Mouse (Mus musculus) ES-Bruce4 (cell line): ENCODE results near the gene Cep295nl. TPM values are rescaled to one million over a fixed set of nuclear protein-coding genes. Genes with fewer than 3 reads are reported as not detected.

Source experiments
- H3K27ac ChIP-seq: 2 replicates; pipeline ENCODE4 v1.5.1; 2012; ENCODE audit warnings: low read length, inconsistent platforms; ENCODE audit not compliant: insufficient read depth
- H3K27me3 ChIP-seq: 2 replicates; pipeline ENCODE4 v1.6.1; 2012; ENCODE audit warnings: mild to moderate bottlenecking, low read length, inconsistent platforms; ENCODE audit not compliant: control insufficient read depth, poor library complexity, insufficient read depth, severe bottlenecking
- H3K36me3 ChIP-seq: 2 replicates; pipeline ENCODE4 v1.6.1; 2012; ENCODE audit warnings: inconsistent platforms, mild to moderate bottlenecking, low read length, moderate library complexity; ENCODE audit not compliant: control insufficient read depth, poor library complexity, insufficient read depth, severe bottlenecking
- H3K4me1 ChIP-seq: one replicate; pipeline ENCODE4 v1.8.1; 2011; ENCODE audit warnings: low read length; ENCODE audit not compliant: control insufficient read depth, insufficient read depth
- H3K4me3 ChIP-seq: 2 replicates; pipeline ENCODE4 v1.5.1; 2011; ENCODE audit warnings: low read depth, mild to moderate bottlenecking, low read length
- H3K9ac ChIP-seq: 2 replicates; pipeline ENCODE4 v1.6.1; 2012; ENCODE audit warnings: low read depth, mild to moderate bottlenecking, inconsistent platforms; ENCODE audit not compliant: poor library complexity, severe bottlenecking
- H3K9me3 ChIP-seq: replicated peaks from 2 replicates; pipeline ENCODE4 v1.6.1; 2012; ENCODE audit warnings: mild to moderate bottlenecking, low read length, inconsistent platforms; ENCODE audit not compliant: control insufficient read depth, poor library complexity, insufficient read depth, severe bottlenecking
- CTCF ChIP-seq: IDR thresholded peaks from one replicate; pipeline ENCODE4 v1.8.1; 2011; ENCODE audit warnings: low read depth, low read length
- EP300 ChIP-seq: IDR thresholded peaks from 2 replicates; pipeline ENCODE4 v1.6.1; 2011; ENCODE audit warnings: low read depth, low read length; ENCODE audit not compliant: insufficient read depth
- POLR2A ChIP-seq: IDR thresholded peaks from one replicate; pipeline ENCODE4 v1.8.1; 2011; ENCODE audit warnings: low read length; ENCODE audit not compliant: insufficient read depth
- polyA plus RNA-seq: library from polyadenylated mRNA; stranded (reverse); fragments of >200 nt; gene quantifications from 2 replicates; pipeline ENCODE4 v1.2.4, GENCODE M21; 2011; ENCODE audit warnings: low read depth; ENCODE audit not compliant: missing spikeins, insufficient read depth, insufficient read length

Cep295nl gene
- polyA plus RNA-seq, 1 experiment: 0.64 TPM

- Histone ChIP-seq H3K27me3 (no peaks in the 10 kb centered on the region), H3K36me3 (no peaks in the 10 kb centered on the region), H3K4me3 (no peak overlapping the region), H3K9ac (no peak overlapping the region), H3K9me3 (no peaks in the 10 kb centered on the region), H3K27ac (no peak overlapping the region), H3K4me1 (peaks cover 4% of the 10 kb centered on the region)
- TF ChIP-seq POLR2A (no peak), CTCF (no peak), EP300 (no peak)
These were observed 20.7 kb upstream of the Cep295nl start for GRCm38 (mm10) chr11:118362971-118363518.

- Histone ChIP-seq H3K36me3 (no peaks in the 10 kb centered on the region), H3K27ac (no peak overlapping the region), H3K9ac (no peak overlapping the region), H3K4me1 (peaks cover 4% of the 10 kb centered on the region), H3K27me3 (no peaks in the 10 kb centered on the region), H3K9me3 (no peaks in the 10 kb centered on the region), H3K4me3 (no peak overlapping the region)
- no peak for TF ChIP-seq CTCF
- TF ChIP-seq POLR2A: no peak
- TF ChIP-seq EP300: no peak
These were observed 20.2 kb upstream of the Cep295nl start for GRCm38 (mm10) chr11:118362501-118362900.

- H3K9me3 ChIP-seq: no peaks in the 10 kb centered on the region
- no peak overlapping the region for H3K27ac ChIP-seq
These were observed 18.6 kb upstream of the Cep295nl start for GRCm38 (mm10) chr11:118360907-118361341.

GRCm38 (mm10) chr11:118360491-118360890 is 18.2 kb upstream of the Cep295nl start:
- Histone ChIP-seq H3K9me3 (no peaks in the 10 kb centered on the region), H3K36me3 (no peaks in the 10 kb centered on the region), H3K4me3 (no peak overlapping the region), H3K27me3 (no peaks in the 10 kb centered on the region), H3K9ac (no peak overlapping the region), H3K4me1 (peaks cover 4% of the 10 kb centered on the region), H3K27ac (no peak overlapping the region)
- TF ChIP-seq EP300: no peak

More at GRCm38 (mm10) chr11:118360907-118361341, 18.6 kb upstream of the Cep295nl start:
- no peaks in the 10 kb centered on the region for H3K36me3 ChIP-seq
- peaks cover 4% of the 10 kb centered on the region for H3K4me1 ChIP-seq
- TF ChIP-seq CTCF (no peak), EP300 (no peak), POLR2A (no peak)
- H3K9ac ChIP-seq: no peak overlapping the region
- no peaks in the 10 kb centered on the region for H3K27me3 ChIP-seq
- H3K4me3 ChIP-seq: no peak overlapping the region

- peaks cover 3% of the 10 kb centered on the region for H3K4me1 ChIP-seq
- peak within 1 kb of the TSS; percentile 61 for H3K9ac ChIP-seq
- no peaks in the 10 kb centered on the region for H3K27me3 ChIP-seq
- H3K4me3 ChIP-seq: peak within 1 kb of the TSS; percentile 70
- H3K9me3 ChIP-seq: no peaks in the 10 kb centered on the region
- H3K36me3 ChIP-seq: no peaks in the 10 kb centered on the region
- TF ChIP-seq CTCF (no peak), POLR2A (no peak), EP300 (no peak)
- H3K27ac ChIP-seq: no peak within 1 kb of the TSS
These were observed 13.3 kb upstream of the Cep295nl start, which contains the start of gene Timp2 for GRCm38 (mm10) chr11:118355640-118356039. Timp2 (minus strand) TSS chr11:118355740.

GRCm38 (mm10) chr11:118355205-118355604 is 12.9 kb upstream of the Cep295nl start:
- no peaks in the 10 kb centered on the region for H3K36me3 ChIP-seq
- H3K27me3 ChIP-seq: no peaks in the 10 kb centered on the region
- H3K9me3 ChIP-seq: no peaks in the 10 kb centered on the region
- H3K4me3 ChIP-seq: peak overlapping the region; percentile 70
- peak overlapping the region; percentile 61 for H3K9ac ChIP-seq
- no peaks in the 10 kb centered on the region for H3K4me1 ChIP-seq
- H3K27ac ChIP-seq: no peak overlapping the region
- TF ChIP-seq CTCF (peak; percentile 13), POLR2A (no peak)
